Mouse (Mus musculus): ENCODE data around the gene Tmem214.

GRCm38 (mm10) chr5:30872574-30872973 is 4.8 kb downstream of the Tmem214 start:
- no peak for TF ChIP-seq GATA1 (IDR thresholded peaks at IDR 0.05; ENCODE audit: borderline replicate concordance, low read length)
- no peak for TF ChIP-seq FLI1 (IDR thresholded peaks at IDR 0.05; ENCODE audit: low read length)

Data from megakaryocyte, embryonic 14.5 days (primary cell).